Mouse (Mus musculus) kidney, postnatal 14 days (tissue): ENCODE results near the gene Mfap3l.
"Not testable (repeated sequence)": the region's sequence is repeated elsewhere in the genome, so short reads cannot be mapped to it uniquely, and the experiment has no call there.

ENCODE experiments used
- DNase-seq: peaks from one replicate; pipeline ENCODE4 v3.0.0; 2022; ENCODE audit warnings: mixed read lengths

Mfap3l gene

DNA sequence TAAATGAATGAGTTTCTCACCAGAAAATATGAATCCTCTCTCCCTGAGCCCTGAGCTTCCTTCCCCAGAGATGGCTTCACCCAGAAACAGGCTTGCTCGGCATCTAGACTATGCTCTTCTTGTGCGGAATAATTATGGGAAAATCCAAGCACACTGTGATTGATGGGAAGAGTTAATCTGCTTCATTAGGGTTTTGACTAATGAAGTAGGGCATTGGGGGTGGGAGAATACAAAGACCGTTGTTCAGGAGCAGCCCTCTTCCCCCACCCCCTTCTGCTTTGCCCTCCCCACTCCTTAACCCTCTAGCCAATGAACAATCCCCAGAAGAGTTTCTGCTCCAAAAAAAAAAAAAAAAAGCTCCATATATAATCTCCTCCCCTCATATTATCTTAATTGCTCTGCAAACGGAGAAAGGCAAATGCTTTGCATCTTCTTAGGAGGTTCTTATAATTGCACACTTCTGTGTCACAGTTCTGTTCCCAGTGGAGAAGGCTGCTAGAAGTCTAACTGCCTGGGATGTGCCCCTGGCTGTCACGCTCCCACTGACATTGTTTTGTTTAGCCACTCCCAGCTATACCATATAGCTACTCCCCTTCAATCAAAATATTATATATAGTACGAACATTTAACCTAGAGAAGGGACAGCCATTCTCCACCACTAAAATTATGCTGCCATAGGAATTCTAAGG lies 24.9 kb downstream of the Mfap3l start:
- DNase-seq, result no peak

GRCm38 (mm10) chr8:60658114-60658500 lies 25.5 kb downstream of the Mfap3l start:
- DNase-seq, result no peak

DNA sequence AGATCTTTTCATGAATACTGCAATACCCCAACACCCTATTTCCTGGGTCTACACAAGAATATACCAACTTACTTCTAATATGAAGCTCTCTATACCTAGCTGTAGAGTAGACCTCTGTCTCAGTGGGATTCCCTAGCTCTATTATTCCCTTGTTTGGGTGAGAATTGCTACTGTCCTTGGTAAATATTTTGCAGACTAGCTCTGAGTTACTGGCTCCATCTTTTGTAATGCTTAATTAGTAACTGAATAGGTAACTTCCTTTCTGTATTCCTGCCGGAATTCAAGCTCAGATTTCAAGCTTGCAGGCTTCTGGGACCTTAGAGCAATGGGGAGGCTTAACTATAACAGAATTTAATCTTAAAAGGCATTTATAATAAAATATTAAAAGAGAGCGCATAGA lies 26.1 kb downstream of the Mfap3l start:
- DNase-seq, result not testable (repeated sequence)

- DNase-seq, result no peak
Measured at GRCm38 (mm10) chr8:60659721-60660120, 27.1 kb downstream of the Mfap3l start.

- no peak for DNase-seq
Measured at GRCm38 (mm10) chr8:60661191-60661590, 28.6 kb downstream of the Mfap3l start.

GRCm38 (mm10) chr8:60663552-60663951 lies 30.9 kb downstream of the Mfap3l start:
- DNase-seq, result no peak

GRCm38 (mm10) chr8:60665821-60666220 lies 33.2 kb downstream of the Mfap3l start:
- peak; percentile 26 for DNase-seq

DNA sequence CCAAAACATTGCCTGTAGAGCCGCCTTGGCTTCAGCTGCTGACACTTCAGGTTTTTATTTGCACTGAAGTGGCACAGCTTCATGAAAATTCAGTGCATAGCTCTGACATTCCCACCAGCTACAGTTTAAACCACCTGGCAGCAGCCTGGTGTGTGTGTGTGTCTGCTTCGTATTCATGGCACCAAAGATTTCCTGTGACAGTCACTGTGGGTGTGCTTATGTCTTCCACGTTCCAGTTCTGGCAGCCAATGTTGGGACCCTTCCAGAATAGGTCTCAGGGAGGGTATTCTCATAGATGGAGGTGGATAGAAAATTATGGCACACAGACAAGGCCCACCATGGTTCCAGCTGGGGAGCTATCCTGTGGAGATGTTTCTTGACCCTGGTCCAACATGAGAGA lies 34.2 kb downstream of the Mfap3l start:
- peak; percentile 29 for DNase-seq

- no peak for DNase-seq
Measured at GRCm38 (mm10) chr8:60678590-60678989, 46.0 kb downstream of the Mfap3l start.

DNA sequence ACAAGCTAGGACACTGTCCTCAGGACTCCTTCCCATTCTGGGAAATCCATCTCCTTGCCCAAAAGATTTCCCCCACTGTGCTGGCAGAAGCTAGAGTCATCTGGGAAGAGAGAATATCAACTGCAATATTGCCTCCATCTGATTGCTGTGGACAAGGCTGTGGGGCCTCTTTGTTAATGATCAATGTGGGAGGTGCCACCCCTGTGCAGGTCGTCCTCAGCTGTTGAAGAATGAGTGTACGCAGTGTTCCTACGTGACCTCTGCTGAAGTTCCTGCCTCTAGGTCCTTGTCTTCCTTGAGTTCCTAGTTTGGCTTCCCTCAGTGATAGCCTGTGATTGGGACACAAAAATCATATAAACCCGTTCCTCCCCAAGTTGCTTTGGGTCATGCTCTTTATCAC lies 49.2 kb downstream of the Mfap3l start:
- DNase-seq, result no peak

GRCm38 (mm10) chr8:60682340-60682739 lies 49.7 kb downstream of the Mfap3l start:
- DNase-seq, result no peak

DNA sequence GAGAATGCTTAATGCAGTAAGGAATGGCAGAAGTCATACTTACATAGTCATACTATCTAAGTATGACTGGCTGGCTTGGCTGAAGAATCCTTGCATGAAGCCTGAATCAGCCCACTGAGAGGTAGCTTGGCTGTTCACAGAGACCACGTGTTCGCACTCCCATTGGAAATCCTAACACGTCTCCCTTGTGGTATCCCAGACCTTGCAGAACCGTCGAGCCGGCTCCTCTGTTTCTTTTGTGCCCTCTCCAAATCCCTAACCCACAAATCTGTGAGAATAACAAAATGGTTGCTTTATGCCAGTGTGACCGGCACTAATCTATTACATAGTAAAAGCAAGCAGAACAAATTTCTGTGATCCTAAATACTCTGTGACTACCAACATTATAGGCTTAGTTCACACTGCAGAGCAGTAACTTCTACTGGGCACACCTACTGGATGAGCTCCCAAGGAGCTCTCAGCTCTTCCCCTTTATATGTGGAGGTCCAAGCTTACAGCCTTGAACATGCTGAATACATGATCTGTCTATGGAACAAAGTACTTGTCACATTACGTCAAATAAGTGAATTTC lies 79.0 kb downstream of the Mfap3l start:
- no peak for DNase-seq

GRCm38 (mm10) chr8:60714724-60715123 lies 82.1 kb downstream of the Mfap3l start:
- no peak for DNase-seq

DNA sequence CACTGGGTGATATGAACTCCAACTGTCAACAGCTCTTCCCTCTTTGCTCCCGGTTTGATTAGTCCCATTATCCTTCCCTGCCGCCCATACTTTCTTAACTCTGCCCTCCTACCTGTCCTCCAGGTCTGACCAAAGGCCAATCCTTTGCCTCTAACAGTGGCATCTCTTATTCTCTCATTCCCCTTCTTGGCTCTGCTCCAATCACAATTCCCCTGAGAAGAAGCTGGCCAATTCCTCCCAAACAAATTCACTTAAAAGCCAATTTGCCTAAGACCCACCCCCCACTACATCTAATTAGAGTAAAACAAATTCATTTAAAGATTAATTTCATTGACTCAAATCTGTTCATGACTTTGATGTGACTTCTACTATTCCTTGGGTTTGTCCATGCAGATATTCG lies 86.1 kb downstream of the Mfap3l start:
- peak; percentile 12 for DNase-seq
